Mouse (Mus musculus): ENCODE results near the gene Cd3g.

DNA sequence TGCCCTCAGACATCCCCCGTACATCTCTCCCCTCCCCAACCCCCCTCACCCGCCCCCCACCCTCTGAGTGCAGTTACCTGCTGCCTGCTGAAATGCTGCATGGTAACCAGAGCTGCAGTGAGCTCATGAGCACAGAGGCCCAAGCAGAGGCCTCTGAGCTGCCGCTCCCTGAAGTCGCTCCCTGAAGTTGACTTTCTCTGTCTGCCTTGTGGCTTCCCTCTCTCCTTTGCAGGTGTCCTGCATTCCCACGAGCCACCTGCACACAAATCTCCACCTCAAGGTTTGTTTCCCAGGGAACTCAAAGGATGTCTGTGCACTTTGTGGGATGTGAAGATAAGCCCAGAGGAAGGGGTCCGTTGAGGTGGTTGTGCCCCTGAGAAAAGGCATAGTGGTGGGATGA, 31.1 kb upstream of the Cd3g start:
- TF ChIP-seq EP300 (IDR thresholded peaks at IDR 0.05; ENCODE audit: low read depth) (no peak), CTCF (IDR thresholded peaks at IDR 0.05; ENCODE audit: low read depth) (no peak)

Data from heart, postnatal 0 days (tissue).